ENCODE assay signal across 8 mouse cellular contexts in genomic region chr10:61418131-61418900, GRCm38 (mm10). TPM values are rescaled to one million over a fixed set of nuclear protein-coding genes. Genes with fewer than 3 reads are reported as not detected.
DNase-seq lines count a peak whose midpoint lies in the region; ATAC-seq lines count a peak whose summit lies in the region.

No protein-coding gene starts in this region.

- no peak overlapping the region for H3K27ac ChIP-seq in forebrain, embryonic 13.5 days
- peak overlapping the region; percentile 56; the same call in 1 of the 2 replicates for H3K27ac ChIP-seq in limb, embryonic 10.5 days

- peaks cover 8% of the 10 kb centered on the region for H3K4me1 ChIP-seq in forebrain, embryonic 13.5 days
- peaks cover 25% of the 10 kb centered on the region for H3K4me1 ChIP-seq in limb, embryonic 10.5 days

- H3K36me3 ChIP-seq in forebrain, embryonic 13.5 days (ENCODE audit: poor library complexity, severe bottlenecking), result no peaks in the 10 kb centered on the region
- no peaks in the 10 kb centered on the region for H3K36me3 ChIP-seq in limb, embryonic 10.5 days

- peaks cover 58% of the 10 kb centered on the region for H3K27me3 ChIP-seq in forebrain, embryonic 13.5 days
- peaks cover 79% of the 10 kb centered on the region for H3K27me3 ChIP-seq in limb, embryonic 10.5 days (ENCODE audit: low read depth, poor library complexity, severe bottlenecking)

- ATAC-seq in forebrain, embryonic 13.5 days, result peak; percentile 55

- H3K4me2 ChIP-seq in forebrain, embryonic 13.5 days, result peak overlapping the region; percentile 87

- H3K9ac ChIP-seq in forebrain, embryonic 13.5 days, result peak overlapping the region; percentile 65

- H3K4me3 ChIP-seq in forebrain, embryonic 13.5 days, result peak overlapping the region; percentile 46
- H3K4me3 ChIP-seq in limb, embryonic 10.5 days, result peak overlapping the region; percentile 58

- H3K9me3 ChIP-seq in forebrain, embryonic 13.5 days (replicated peaks), result no peaks in the 10 kb centered on the region
- no peaks in the 10 kb centered on the region for H3K9me3 ChIP-seq in limb, embryonic 10.5 days (replicated peaks)

- peak; percentile 28 for DNase-seq in right cerebral cortex, postnatal 4 days
- no peak for DNase-seq in right cerebral cortex, adult 2 months (ENCODE audit: low spot score in 2 of 2)
- peak; percentile 65 for DNase-seq in limb, embryonic 10.5 days (ENCODE audit: low spot score)
- peak; percentile 55 for DNase-seq in neural tube, embryonic 10.5 days (ENCODE audit: extremely low spot score, low spot score)
- no peak for DNase-seq in frontal cortex, postnatal 10 days (ENCODE audit: low spot score in 2 of 2)
- no peak for DNase-seq in layer of hippocampus, postnatal 10 days (ENCODE audit: low spot score in 2 of 2)
- DNase-seq in cerebellum, adult 11-12 months, result no peak

- 4% methylated on average over 50 of the region's 50 CpGs for WGBS in forebrain, embryonic 13.5 days
- WGBS in limb, embryonic 10.5 days, result under 1% methylated on average over 50 of the region's 50 CpGs

RNA-seq across cellular contexts. Expression of gene Nodal, which starts 0.5 kb away (rescaled TPM):
- polyA plus RNA-seq in forebrain, embryonic 13.5 days (2015; fragmentation: Nextera tagmentation; extraction: Ambion mirVana), result 0.08 TPM in 1 of 2 replicates, not detected in the other
- 0.13 and 0.36 TPM in 2 replicates for polyA plus RNA-seq in limb, embryonic 10.5 days (2016; fragmentation: Nextera tagmentation; extraction: Ambion mirVana)
- total RNA-seq in layer of hippocampus, postnatal 10 days (2021), result not detected

RNA-seq across cellular contexts. Expression of gene Eif4ebp2, which starts 34.1 kb away (rescaled TPM):
- polyA plus RNA-seq in forebrain, embryonic 13.5 days (2015; fragmentation: Nextera tagmentation; extraction: Ambion mirVana), result 96.4 and 102 TPM in 2 replicates
- 83.2 and 85.7 TPM in 2 replicates for polyA plus RNA-seq in limb, embryonic 10.5 days (2016; fragmentation: Nextera tagmentation; extraction: Ambion mirVana)
- total RNA-seq in layer of hippocampus, postnatal 10 days (2021), result 10 to 100 TPM; 46.3 to 49.2 TPM

RNA-seq across cellular contexts. Expression of gene Pald1, which starts 35.0 kb away (rescaled TPM):
- polyA plus RNA-seq in forebrain, embryonic 13.5 days (2015; fragmentation: Nextera tagmentation; extraction: Ambion mirVana), result 13.2 and 16.3 TPM in 2 replicates
- 26.2 and 28.1 TPM in 2 replicates for polyA plus RNA-seq in limb, embryonic 10.5 days (2016; fragmentation: Nextera tagmentation; extraction: Ambion mirVana)
- total RNA-seq in layer of hippocampus, postnatal 10 days (2021), result 10 to 100 TPM; 20.3 to 20.6 TPM

RNA-seq across cellular contexts. Expression of gene Lrrc20, which starts 57.3 kb away (rescaled TPM):
- polyA plus RNA-seq in forebrain, embryonic 13.5 days (2015; fragmentation: Nextera tagmentation; extraction: Ambion mirVana), result 16.4 and 17.5 TPM in 2 replicates
- polyA plus RNA-seq in limb, embryonic 10.5 days (2016; fragmentation: Nextera tagmentation; extraction: Ambion mirVana), result 10.9 and 11.4 TPM in 2 replicates
- total RNA-seq in layer of hippocampus, postnatal 10 days (2021), result 10 to 100 TPM; 16.2 to 16.7 TPM

Comparison
In these comparisons a context has a peak if more than half of its experiments do, and no peak if none do; other contexts are left out.
1. DNase-seq: peak in right cerebral cortex, postnatal 4 days (single experiment), limb, embryonic 10.5 days (single experiment) and neural tube, embryonic 10.5 days (single experiment); none in right cerebral cortex, adult 2 months (0 of 2), frontal cortex, postnatal 10 days (0 of 2), layer of hippocampus, postnatal 10 days (0 of 2) and cerebellum, adult 11-12 months (single experiment).